Mouse (Mus musculus): ENCODE data around the gene Pde4b.
A peak's percentile ranks its signal among the peaks of the same experiment; 100 is the strongest.

Gene Pde4b

DNA sequence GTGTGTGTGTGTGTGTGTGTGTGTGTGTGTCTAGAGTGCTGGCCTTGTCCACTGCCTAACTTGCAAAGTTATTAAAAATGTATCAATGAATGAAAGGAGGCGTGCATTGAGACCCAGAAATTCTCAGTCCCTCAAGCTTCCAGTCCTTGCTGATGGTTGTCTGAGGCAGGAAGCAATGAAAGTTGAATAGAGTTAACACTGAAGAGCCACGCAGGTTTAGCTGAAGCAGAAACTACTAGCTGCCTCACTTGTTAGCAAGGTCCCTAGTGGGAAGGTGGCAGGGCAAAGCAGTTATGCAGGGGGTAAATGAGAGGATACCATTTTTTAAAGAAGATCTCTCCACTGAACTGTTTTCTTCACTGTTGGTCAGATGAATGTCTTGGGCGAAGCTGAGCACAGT is 485.2 kb downstream of the Pde4b start:
- DNase-seq (ENCODE audit: low spot score in 2 of 2): no peak

- no peak for DNase-seq (ENCODE audit: low spot score in 2 of 2)
Measured at GRCm38 (mm10) chr4:102573361-102573781, 486.0 kb downstream of the Pde4b start.

DNA sequence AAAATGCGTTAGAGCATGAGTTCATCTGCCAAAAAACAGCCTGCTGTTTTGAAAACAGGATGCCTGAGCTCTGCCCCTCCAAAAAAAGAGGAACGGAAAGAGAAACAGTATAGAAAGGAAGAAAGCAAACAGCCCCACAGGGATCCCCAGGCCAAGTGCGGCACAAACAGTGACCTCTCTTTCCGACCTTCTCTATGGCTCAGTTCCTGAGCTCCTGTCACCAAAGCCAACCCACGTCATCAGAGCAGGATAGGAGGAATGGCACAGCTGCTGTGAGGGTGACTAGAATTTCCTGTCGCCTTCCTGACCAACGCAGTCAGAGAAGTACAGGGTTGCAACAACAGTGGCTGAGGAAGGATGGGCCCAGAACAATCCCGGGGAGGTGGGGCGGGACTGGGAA is 486.9 kb downstream of the Pde4b start:
- no peak for DNase-seq (ENCODE audit: low spot score in 2 of 2)

DNA sequence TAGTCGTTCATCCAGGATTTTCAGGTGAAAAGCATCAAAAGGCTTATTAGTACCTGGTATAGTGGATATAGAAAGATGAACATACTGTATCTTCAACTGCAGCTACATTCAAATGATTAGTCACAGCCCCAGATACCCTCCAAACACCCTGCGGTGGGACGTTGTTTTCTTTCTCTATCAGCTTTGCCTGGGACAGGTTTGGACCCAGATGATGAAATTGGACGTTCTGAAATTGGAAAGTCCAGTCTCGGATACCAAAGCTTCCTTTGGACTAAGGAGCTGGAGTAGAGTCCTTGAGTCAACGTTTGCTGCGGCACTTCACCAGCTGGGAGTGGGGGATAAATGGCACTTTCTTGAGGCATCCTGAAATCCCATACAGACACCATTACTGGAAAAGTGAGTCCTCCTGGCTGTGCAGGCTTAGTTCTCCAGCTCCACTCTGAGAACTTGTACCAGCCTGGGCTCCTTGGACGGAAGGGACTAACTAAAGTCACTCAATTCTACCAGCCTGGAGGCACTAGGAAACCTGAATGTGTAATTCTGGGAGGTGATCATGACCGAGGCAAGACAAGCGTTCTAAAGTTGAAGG is 487.4 kb downstream of the Pde4b start:
- no peak for DNase-seq (ENCODE audit: low spot score in 2 of 2)

DNA sequence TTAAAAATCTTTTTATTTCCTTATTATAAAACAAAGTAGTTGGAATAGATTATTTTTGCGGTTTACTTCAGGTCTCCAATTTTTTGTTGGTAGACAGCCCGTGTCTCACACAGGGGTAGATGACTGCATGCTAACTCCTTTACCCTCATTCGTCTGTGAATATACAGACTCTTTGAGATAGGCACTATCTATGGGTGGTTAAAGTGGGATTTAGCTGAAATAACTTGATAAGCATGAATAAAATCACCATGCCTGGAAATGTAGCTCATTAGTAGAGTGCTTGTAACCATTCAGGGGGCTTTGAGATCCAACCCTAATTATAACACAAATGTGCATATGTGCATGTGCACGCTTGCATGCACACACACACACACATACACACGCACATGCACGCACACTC is 488.8 kb downstream of the Pde4b start:
- DNase-seq (ENCODE audit: low spot score in 2 of 2): no peak

DNA sequence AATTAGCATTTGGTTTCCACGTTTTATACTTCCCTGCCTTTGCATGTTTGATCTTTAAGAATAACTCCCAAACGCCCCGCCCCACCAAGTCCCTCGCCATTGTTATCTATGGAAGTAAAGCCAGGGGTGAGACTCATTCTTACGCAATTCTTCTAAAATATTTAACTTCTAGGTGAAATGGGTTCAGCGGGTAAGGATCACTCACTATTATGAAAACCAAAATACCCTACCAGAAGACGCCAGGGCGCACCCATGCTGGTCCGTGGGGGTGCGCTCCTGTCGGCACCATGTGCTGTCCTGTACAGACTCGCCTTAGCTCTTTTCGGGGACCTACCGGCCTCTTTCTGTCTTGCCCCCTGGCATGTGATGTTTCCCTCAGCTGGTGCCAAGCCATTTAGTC is 490.3 kb downstream of the Pde4b start:
- no peak for DNase-seq (ENCODE audit: low spot score in 2 of 2)

GRCm38 (mm10) chr4:102579051-102579450 is 491.7 kb downstream of the Pde4b start:
- peak in 1 of 2 experiments; percentile 6 for DNase-seq (ENCODE audit: low spot score in 2 of 2)

- no peak for DNase-seq (ENCODE audit: low spot score in 2 of 2)
Measured at GRCm38 (mm10) chr4:102579746-102580145, 492.4 kb downstream of the Pde4b start.

DNA sequence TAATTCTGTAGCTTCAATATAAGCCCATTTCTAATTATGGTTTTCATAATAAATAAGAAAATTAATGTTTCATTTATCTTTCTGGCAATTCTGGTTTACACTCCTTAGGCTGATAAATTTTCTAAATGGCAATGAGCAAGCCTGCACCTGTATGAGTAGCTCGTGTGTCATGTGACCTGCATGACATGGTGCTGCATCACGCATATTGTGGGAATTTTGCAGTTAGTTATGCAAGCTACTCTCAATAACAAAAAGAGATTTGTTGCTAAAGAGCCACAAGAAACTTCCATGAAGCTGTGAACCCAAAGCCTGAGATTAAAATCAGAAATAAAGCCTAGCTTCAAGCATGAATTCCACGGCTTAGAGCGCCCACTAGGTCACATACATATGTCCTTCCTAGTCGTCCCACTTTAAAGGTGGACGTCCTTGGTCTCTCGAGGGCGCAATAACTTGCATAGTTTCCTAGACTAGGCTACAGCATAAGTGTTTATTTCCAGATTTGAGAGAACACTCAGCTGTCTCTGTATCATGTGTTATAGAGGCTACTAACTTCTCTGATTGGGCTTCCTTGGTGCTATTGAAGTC is 494.9 kb downstream of the Pde4b start:
- DNase-seq (ENCODE audit: low spot score in 2 of 2): peak in 1 of 2 experiments; percentile 15

DNA sequence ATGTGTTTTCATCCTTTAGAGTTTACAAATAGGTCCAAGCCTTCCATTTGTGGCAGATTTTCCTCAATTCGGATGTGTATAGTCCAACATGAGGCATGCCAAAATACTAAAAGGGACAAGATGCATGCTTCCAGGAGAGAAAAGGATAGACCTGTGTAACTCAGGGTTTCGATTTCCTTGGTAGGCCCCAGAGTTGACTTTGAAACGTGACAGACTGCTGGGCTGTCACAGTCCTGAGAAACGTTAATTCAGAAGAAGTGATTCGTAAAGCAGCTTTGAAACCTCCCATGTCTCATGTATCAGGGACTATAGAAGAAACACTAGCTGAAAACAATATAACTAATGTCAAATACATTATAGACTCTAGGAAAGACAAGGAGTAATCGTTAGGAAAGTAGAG is 495.6 kb downstream of the Pde4b start:
- DNase-seq (ENCODE audit: low spot score in 2 of 2): peak in 1 of 2 experiments; percentile 5

- DNase-seq (ENCODE audit: low spot score in 2 of 2): no peak
Measured at GRCm38 (mm10) chr4:102583469-102583868, 496.1 kb downstream of the Pde4b start.

GRCm38 (mm10) chr4:102584601-102585265 is 497.4 kb downstream of the Pde4b start:
- peak in 1 of 2 experiments; percentile 28 for DNase-seq (ENCODE audit: low spot score in 2 of 2)

DNA sequence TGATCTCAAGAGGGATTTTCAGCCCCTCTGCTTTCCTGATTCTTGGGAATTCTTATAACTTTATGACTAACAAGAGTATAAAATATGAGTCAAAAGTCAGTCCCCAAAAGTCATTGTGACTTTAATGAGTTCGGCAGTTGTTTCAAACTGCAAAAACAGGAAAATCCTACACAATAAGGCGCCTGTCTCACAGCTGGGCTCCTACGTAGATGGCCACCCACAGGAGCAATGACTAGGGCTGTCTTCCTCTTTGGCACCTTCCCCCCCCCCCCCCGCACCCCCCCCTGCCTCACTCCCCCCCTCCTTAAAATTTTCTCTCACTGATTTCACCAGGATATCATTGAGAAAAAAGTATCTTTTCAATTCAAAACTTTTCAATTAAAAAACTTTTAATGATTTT is 498.2 kb downstream of the Pde4b start:
- peak in 1 of 2 experiments; percentile 7 for DNase-seq (ENCODE audit: low spot score in 2 of 2)

- DNase-seq (ENCODE audit: low spot score in 2 of 2): no peak
Measured at GRCm38 (mm10) chr4:102586787-102587186, 499.4 kb downstream of the Pde4b start.

DNA sequence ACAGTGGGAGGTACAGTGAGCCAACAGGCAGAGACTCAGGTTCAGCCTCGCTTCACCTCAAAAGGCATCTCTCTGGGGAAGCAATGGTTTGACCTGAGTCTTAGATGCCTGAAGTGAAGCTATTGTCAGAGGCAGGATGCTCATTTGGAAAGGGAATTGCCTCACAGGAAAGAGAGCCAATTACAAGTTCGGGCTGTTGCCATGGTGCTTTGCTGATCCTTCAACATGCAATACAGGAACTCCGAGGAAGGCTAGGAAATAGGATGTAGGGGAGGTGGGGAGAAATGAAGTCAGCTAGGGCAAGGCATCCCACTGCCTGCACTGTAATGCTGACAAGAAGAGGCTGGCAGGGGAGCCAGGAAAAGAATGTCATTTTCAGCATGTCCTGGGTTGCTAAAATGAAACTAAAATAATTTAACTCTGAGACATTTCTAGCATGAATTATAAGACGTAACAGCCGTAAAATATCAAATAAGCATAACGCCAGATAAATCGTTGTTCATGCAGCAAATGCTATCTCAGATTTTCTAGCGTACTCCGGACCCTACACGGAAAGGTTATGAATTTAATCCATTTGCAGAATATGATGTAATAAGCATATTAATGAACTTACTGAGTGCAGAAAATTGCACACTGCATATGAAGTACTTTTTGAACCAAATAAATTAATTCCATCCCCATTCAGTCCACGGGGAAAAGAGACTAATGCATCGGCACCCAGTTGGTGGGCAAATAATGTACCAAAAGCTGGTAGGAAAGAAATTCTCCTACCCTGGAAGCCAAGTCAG is 501.5 kb downstream of the Pde4b start:
- DNase-seq (ENCODE audit: low spot score in 2 of 2): peak; percentile 73 to 88

DNA sequence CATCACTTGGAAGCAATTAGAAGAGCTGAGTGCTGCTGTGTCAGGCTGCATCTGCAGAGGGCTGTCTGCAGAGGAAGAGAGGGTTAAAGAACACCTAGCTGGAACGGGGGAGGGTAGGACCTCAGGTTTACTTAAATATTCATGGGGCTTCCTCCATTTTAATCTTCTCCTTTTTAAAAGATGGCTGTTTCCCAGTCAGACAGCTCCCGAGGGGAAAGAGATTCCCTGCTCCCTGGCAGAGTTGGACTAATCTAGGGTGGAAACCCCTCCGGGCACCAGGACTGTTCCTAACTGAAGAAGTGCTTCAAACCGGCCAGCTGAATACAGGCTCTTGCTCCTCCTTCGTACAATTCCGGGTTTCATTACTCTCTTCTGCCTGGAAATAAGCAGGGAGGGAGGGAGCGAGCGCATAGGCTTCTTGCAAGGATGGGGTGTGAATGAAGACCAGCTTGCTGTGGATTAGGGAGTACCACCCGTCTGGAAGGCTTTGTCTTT is 502.2 kb downstream of the Pde4b start:
- peak; percentile 68 to 77 for DNase-seq (ENCODE audit: low spot score in 2 of 2)

DNA sequence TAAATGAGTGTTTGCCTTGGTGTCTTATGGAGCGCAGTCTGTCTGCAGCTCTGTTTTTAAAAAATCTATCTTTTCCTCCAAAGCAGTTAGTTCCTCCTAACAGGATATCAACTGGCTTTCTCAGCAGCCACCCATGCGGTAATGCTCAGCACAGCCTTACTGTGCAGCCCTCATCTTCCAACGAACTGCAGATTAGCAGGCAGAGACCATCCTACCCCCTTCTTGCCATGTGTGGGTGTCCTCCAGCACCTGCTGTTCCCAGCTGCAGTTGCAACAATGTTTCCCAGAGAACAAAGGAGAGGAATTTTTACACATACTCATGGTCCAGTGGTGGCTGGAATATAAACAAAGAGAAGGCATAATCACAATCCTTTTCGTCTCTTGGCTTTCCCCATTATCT is 504.5 kb downstream of the Pde4b start:
- DNase-seq (ENCODE audit: low spot score in 2 of 2): peak; percentile 54 to 72

DNA sequence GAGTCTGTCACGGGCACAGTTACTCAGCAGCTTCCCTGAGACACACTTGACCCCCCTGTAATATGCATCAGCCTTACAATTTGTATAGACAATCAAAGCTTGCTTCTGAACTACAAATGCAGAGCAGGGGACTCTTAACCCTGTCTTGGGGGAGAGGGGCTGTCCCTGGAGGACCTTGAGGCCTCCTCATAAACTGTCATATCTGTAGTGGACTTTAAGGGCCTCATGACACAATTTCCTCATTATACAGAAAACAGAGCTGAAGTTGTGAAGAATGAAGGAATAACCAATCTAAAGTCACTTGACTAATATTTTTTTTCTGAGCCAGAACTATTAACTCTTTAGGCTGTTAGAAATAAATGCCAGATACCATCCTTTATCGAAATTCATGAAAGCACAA is 505.2 kb downstream of the Pde4b start:
- DNase-seq (ENCODE audit: low spot score in 2 of 2): peak in 1 of 2 experiments; percentile 23

DNA sequence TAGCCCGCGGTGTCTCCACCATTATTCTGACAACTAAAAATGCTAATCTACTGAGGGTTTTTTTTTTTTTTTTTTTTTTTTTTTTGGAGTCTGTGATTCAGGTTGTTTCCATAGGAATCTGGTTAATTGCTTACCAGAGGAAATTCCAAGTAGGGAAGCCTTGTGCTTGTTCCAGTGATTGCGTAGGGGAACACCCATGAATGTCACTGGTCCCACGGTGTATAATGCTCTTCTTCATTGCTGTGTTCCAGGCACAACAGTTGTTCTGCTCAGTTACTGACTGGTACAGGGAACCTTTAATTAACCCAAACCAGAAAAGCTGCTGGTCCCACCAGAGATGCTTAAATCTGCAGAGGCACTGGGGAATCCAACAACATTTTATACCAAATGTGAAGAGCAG is 506.3 kb downstream of the Pde4b start:
- no peak for DNase-seq (ENCODE audit: low spot score in 2 of 2)

- DNase-seq (ENCODE audit: low spot score in 2 of 2): no peak
Measured at GRCm38 (mm10) chr4:102594506-102594905, 507.2 kb downstream of the Pde4b start.

GRCm38 (mm10) chr4:102603968-102604367 is 516.6 kb downstream of the Pde4b start:
- DNase-seq (ENCODE audit: low spot score in 2 of 2): peak in 1 of 2 experiments; percentile 12

DNA sequence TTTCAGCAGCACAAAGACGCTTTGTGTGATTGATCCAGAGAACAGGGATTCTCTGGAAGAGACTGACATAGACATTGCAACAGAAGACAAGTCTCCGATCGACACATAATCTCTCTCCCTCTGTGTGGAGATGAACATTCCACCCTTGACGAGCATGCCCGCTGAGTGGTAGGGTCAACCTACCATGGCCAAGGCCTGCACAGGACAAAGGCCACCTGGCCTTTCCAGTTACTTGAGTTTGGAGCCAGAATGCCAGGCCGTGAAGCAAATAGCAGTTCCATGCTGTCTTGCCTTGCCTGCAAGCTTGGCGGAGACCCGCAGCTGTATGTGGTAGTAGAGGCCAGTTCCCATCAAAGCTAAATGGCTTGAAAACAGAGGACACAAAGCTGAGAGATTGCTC is 517.9 kb downstream of the Pde4b start:
- peak in 1 of 2 experiments; percentile 22 for DNase-seq (ENCODE audit: low spot score in 2 of 2)
